Mouse (Mus musculus) heart, postnatal 0 days (tissue): Measurements from ENCODE around the gene Glyr1. TPM values are rescaled to one million over a fixed set of nuclear protein-coding genes. Genes with fewer than 3 reads are reported as not detected.

ENCODE experiments used
- ATAC-seq: fragments of 200-750 bp; cut with Nextera tagmentation; 2 replicates; pipeline ENCODE4 v1.8.0; 2017; ENCODE audit warnings: low read depth, moderate number of reproducible peaks, moderate library complexity; ENCODE audit not compliant: insufficient read depth
- DNase-seq: peaks from one replicate; pipeline ENCODE4 v3.0.0-alpha.2; 2016; ENCODE audit warnings: low spot score
- H3K27ac ChIP-seq: fragments of 300-500 bp; sonication (generic); 2 replicates; pipeline ENCODE4 v1.5.1; 2014; ENCODE audit warnings: low read depth, mild to moderate bottlenecking
- H3K27me3 ChIP-seq: fragments of 300-500 bp; sonication (generic); 2 replicates; pipeline ENCODE4 v1.6.1; 2014; ENCODE audit warnings: low read length, mixed read lengths; ENCODE audit not compliant: control insufficient read depth, insufficient read depth
- H3K36me3 ChIP-seq: fragments of 300-500 bp; sonication (generic); replicated peaks from 2 replicates; pipeline ENCODE4 v1.6.1; 2014; ENCODE audit warnings: low read length, mixed read lengths; ENCODE audit not compliant: control insufficient read depth, insufficient read depth
- H3K4me1 ChIP-seq: fragments of 300-500 bp; sonication (generic); 2 replicates; pipeline ENCODE4 v1.6.1; 2014; ENCODE audit warnings: antibody characterized with exemption; ENCODE audit not compliant: control insufficient read depth, insufficient read depth
- H3K4me2 ChIP-seq: fragments of 300-500 bp; sonication (generic); 2 replicates; pipeline ENCODE4 v1.6.1; 2014; ENCODE audit warnings: low read depth, mild to moderate bottlenecking, low read length, moderate library complexity
- H3K4me3 ChIP-seq: fragments of 300-500 bp; sonication (generic); 2 replicates; pipeline ENCODE4 v1.5.1; 2014; ENCODE audit warnings: low read depth, low read length
- H3K9ac ChIP-seq: fragments of 300-500 bp; sonication (generic); replicated peaks from 2 replicates; pipeline ENCODE4 v1.6.1; 2014; ENCODE audit warnings: low read depth, low read length, mixed read lengths
- H3K9me3 ChIP-seq: fragments of 300-500 bp; sonication (generic); replicated peaks from 2 replicates; pipeline ENCODE4 v1.6.1; 2016; ENCODE audit warnings: low read length; ENCODE audit not compliant: control insufficient read depth
- CTCF ChIP-seq: IDR thresholded peaks from 2 replicates; pipeline ENCODE4 v1.5.1; 2016; ENCODE audit warnings: antibody characterized with exemption, control low read depth, low read depth
- EP300 ChIP-seq: IDR thresholded peaks from 2 replicates; pipeline ENCODE4 v1.6.1; 2016; ENCODE audit warnings: antibody characterized with exemption, low read depth
- WGBS: fragments of 180-500 bp; shearing (Covaris S2); extraction: QIAGEN DNeasy Blood & Tissue Kit; methylation state at CpG from one replicate; pipeline ENCODE4 v1.1.7; 2014; 5-methylcytosine and 5-hydroxymethylcytosine counted together
- polyA plus RNA-seq: library from polyadenylated mRNA; unstranded; fragments of >200 nt; fragmentation: Nextera tagmentation; extraction: Ambion mirVana; gene quantifications from 2 replicates; pipeline ENCODE4 v1.2.1, GENCODE M21; 2015
- total RNA-seq: library from RNA; depleted of rRNA; stranded (reverse); fragments of >200 nt; gene quantifications from 2 replicates; pipeline ENCODE4 v1.2.3, GENCODE M21; 2014; ENCODE audit warnings: low replicate concordance

Gene Glyr1
- total and polyA plus RNA-seq, 2 experiments from 2014 or later: 58.5 to 74.3 TPM

DNA sequence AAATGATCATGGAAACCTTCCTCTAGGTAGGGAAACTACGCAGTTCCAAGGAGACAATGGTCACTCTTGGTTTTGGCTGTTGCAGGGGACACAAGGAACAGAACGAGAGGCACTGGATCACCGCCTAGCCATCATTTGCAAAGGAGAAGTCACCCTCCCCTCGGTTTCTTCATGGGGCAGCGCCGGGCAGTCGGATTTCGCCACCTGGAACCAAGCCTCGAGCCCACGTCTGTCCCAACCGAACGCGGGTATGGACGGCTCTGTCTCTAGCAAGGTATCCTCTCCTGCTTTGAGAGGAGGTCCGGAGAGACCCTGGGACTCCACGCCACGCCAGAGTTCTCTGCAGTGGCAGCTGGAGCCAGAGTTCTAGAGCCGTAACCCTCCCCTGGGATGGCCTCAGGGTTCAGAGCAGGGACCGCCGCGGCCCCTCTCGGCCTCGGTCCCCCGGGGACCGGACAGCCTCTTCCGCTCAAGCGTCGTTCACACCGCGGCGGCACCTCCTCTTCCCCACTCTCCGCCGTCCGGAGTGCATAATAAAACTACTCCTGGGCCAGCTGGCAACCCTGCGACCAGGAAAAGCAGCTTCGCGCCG is 385 bp downstream of the Glyr1 start:
- peak overlapping the region; percentile 88 for H3K27ac ChIP-seq
- DNase-seq: no peak
- H3K27me3 ChIP-seq: no peaks in the 10 kb centered on the region
- H3K4me3 ChIP-seq: peak overlapping the region; percentile 79
- peaks cover 19% of the 10 kb centered on the region for H3K4me1 ChIP-seq
- TF ChIP-seq EP300 (no peak), CTCF (no peak)
- peaks cover 43% of the 10 kb centered on the region for H3K36me3 ChIP-seq
- H3K4me2 ChIP-seq: peak overlapping the region; percentile 69
- WGBS: under 1% methylated on average over 38 of the region's 38 CpGs
- H3K9ac ChIP-seq: peak overlapping the region; percentile 76
- no peaks in the 10 kb centered on the region for H3K9me3 ChIP-seq
- ATAC-seq: peak; percentile 45

DNA sequence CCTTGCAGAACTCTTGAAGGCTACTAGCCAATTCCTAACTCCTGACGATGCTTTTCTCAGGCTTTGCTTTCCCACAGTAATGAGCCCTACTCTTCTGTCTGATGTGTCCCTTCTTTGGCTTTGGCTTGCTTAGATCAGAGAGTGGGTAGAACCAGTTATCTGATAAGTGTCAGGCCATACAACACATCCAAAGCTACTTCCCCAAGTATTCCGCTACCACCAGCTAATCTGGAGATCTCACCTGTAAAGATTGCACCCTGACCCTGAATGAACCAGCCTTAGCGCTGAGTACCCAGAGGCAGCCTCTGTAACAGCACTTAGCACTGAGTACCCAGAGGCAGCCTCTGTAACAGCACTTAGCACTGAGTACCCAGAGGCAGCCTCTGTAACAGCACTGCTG is 4.3 kb downstream of the Glyr1 start:
- peaks cover 70% of the 10 kb centered on the region for H3K36me3 ChIP-seq
- H3K4me2 ChIP-seq: no peak overlapping the region
- no peak overlapping the region for H3K9ac ChIP-seq
- no peak overlapping the region for H3K4me3 ChIP-seq
- DNase-seq (no peak), ATAC-seq (no peak)
- H3K4me1 ChIP-seq: peaks cover 11% of the 10 kb centered on the region
- no peaks in the 10 kb centered on the region for H3K27me3 ChIP-seq
- H3K27ac ChIP-seq: no peak overlapping the region
- no peaks in the 10 kb centered on the region for H3K9me3 ChIP-seq
- 96% methylated on average over 3 of the region's 3 CpGs for WGBS
- TF ChIP-seq CTCF: no peak
- TF ChIP-seq EP300: no peak

- TF ChIP-seq CTCF (no peak), EP300 (no peak)
- 81% methylated on average over 5 of the region's 5 CpGs for WGBS
- ATAC-seq: no peak
- Histone ChIP-seq H3K4me2 (no peak overlapping the region), H3K4me1 (no peaks in the 10 kb centered on the region), H3K9me3 (no peaks in the 10 kb centered on the region), H3K9ac (no peak overlapping the region), H3K27ac (no peak overlapping the region), H3K27me3 (no peaks in the 10 kb centered on the region), H3K4me3 (no peak overlapping the region), H3K36me3 (peaks cover 97% of the 10 kb centered on the region)
- peak; percentile 22 for DNase-seq
These were observed 12.9 kb downstream of the Glyr1 start for GRCm38 (mm10) chr16:5036649-5037234.

GRCm38 (mm10) chr16:5035591-5035990 is 14.1 kb downstream of the Glyr1 start:
- H3K4me1 ChIP-seq: no peaks in the 10 kb centered on the region
- no peak overlapping the region for H3K27ac ChIP-seq
- H3K9me3 ChIP-seq: no peaks in the 10 kb centered on the region
- peaks cover 97% of the 10 kb centered on the region for H3K36me3 ChIP-seq
- no peak overlapping the region for H3K4me3 ChIP-seq
- H3K27me3 ChIP-seq: no peaks in the 10 kb centered on the region
- no peak for DNase-seq
- 97% methylated on average over 3 of the region's 3 CpGs for WGBS
- ATAC-seq: no peak
- TF ChIP-seq EP300: no peak
- no peak for TF ChIP-seq CTCF
- no peak overlapping the region for H3K9ac ChIP-seq
- no peak overlapping the region for H3K4me2 ChIP-seq

DNA sequence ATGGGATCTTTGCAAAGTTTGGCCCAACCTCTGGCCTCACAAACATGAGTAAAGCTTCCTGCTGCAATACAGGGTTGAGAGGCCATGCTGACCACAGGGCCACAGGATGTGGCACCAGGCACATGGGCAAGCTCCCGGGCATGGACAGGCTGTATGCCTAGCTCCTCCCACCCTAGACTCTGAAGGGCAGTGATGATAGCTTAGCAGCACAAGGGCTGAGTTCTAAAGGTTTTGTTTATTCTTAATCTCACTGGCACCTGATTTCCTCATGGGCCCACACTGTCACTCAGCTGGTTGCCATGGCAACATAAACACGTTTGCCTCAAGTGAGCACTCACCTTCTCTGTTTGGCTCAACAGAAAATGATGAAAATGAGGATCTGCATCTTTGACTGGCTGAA is 19.8 kb downstream of the Glyr1 start:
- TF ChIP-seq CTCF: no peak
- no peak for TF ChIP-seq EP300
- Histone ChIP-seq H3K27me3 (no peaks in the 10 kb centered on the region), H3K4me1 (no peaks in the 10 kb centered on the region), H3K4me2 (no peak overlapping the region), H3K9ac (no peak overlapping the region), H3K27ac (no peak overlapping the region), H3K36me3 (peaks cover 100% of the 10 kb centered on the region), H3K4me3 (no peak overlapping the region), H3K9me3 (no peaks in the 10 kb centered on the region)
- DNase-seq (no peak), ATAC-seq (no peak)
- 60% methylated on average over 2 of the region's 2 CpGs for WGBS

GRCm38 (mm10) chr16:5024021-5024420 is 25.6 kb downstream of the Glyr1 start:
- 94% methylated on average over 3 of the region's 3 CpGs for WGBS
- Histone ChIP-seq H3K4me3 (no peak overlapping the region), H3K9ac (no peak overlapping the region), H3K4me1 (no peaks in the 10 kb centered on the region), H3K9me3 (no peaks in the 10 kb centered on the region), H3K4me2 (no peak overlapping the region), H3K27ac (no peak overlapping the region), H3K27me3 (no peaks in the 10 kb centered on the region), H3K36me3 (peaks cover 99% of the 10 kb centered on the region)
- TF ChIP-seq CTCF (no peak), EP300 (no peak)
- no peak for DNase-seq
- ATAC-seq: no peak
